Mouse (Mus musculus) kidney, adult 18-20 months (tissue): ENCODE results near the gene Nebl.

Experiments
- DNase-seq: peaks from one replicate; pipeline ENCODE4 v3.0.0; 2021

Gene Nebl

DNA sequence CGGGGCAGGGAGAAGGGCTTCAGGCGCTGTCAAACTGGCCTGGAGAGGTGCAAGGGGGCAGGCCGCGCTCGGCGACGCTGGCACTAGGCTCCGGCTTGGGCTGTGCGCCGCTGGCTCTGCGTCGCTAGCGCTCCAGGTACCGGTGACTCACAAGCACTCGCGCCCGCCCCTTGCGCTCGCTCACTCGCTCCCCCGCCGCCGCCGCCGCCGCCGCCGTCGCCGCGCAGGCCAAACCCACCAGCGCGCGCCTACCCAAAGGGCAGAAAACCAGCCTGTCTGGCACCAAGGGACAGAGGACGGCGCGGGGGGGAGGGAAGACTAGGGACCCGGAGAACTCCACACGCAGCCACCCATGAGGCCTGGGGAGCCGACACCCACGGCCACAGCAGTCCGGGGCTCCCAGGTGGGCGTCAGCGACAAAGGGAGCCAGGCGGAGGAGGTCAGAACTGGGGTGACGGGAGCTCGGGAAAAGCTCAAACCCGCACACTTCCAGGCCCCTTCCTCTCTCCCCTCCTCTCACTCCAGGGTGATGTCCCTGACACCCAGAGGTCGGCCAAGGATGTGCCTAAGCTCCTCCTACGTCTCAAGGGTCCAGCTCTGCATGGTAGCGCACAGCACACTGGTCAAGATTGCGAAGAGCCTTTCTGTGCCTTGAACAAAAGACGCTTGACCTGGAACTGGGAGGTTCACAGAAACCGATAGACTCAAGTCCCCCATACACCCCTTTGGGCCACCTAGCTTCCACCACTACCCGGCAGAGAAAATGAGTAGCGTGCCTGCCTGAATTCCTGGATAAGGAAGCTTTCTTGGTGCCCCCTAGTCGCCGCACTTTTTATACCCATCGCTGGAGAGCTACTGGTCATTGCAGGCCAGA is at the start of gene Nebl:
Gene Nebl, minus strand, starts transcription at position 508 of the 874 bp plus-strand sequence.
- no peak for DNase-seq

DNA sequence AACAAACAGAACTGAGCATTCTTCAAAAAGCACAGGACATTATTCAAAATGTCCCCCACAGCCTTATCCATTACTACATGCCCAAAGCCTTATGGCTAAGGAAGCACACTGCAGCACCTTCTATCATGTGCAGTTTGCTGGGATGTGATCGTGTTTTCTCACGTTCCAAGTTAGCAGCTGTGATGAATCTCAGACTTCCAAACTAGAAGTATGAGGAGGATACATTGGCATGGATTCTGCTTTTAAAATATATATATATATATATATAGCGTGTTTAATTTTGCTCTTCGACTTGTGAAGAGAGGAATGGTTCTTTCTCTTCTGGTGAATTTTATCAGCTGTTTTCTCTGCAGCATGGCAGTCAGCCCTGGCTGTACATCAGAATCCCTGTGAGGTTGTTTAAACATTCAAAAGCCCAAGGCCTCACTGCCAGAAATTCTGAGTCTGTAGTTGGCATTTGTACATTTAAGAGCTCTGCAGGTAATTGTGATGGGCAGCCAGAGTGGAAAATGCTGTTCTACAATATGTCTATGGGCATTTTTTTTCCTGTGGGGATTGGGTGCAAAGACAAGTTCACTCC is 39.1 kb upstream of the Nebl start:
- DNase-seq: no peak

- DNase-seq: no peak
Observed at GRCm38 (mm10) chr2:17769242-17769755, 38.0 kb upstream of the Nebl start.

- no peak for DNase-seq
Observed at GRCm38 (mm10) chr2:17756271-17756670, 25.0 kb upstream of the Nebl start.

GRCm38 (mm10) chr2:17742051-17742763 is 10.9 kb upstream of the Nebl start:
- no peak for DNase-seq

GRCm38 (mm10) chr2:17741555-17741954 is 10.3 kb upstream of the Nebl start:
- DNase-seq: no peak

GRCm38 (mm10) chr2:17740454-17740853 is 9.2 kb upstream of the Nebl start:
- no peak for DNase-seq

DNA sequence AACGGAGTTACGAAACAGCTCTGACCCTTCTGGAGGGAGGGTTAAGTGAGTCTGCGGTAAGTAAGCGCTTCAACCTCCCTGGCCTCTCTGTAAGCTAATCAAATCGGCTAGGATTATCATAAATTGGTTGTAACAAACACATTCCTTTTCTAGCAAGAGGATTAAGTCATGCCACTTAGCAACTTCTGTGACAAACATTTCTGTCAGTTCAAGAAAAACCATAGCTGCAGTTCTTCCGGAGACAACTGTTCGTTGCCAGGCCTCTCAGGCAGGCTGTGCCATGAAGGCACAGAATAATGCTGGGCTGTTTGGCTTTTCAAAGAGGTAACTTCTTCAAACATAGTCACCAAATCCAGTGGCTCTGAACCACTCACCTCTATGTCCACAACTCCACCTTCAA is 946 bp upstream of the Nebl start:
- DNase-seq: no peak

- DNase-seq: no peak
Observed at GRCm38 (mm10) chr2:17731831-17732200, 552 bp upstream of the Nebl start.

DNA sequence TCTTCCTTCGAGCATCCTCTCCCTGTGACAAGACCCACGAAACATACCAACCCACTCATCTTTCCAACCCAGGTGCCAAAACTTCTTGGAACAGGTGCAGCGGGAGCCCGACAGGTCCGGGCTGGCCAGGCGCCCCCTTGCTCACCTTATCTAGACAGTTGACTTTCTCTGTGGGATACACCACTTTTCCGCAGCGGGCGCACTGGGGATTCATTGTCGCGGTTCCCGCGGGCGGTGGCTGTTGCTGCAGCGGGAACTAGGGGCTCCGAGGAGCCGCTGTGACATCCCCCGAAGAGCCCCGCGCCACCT is 662 bp downstream of the Nebl start:
- DNase-seq: no peak

GRCm38 (mm10) chr2:17729770-17730647 is 1.3 kb downstream of the Nebl start:
- DNase-seq: no peak

DNA sequence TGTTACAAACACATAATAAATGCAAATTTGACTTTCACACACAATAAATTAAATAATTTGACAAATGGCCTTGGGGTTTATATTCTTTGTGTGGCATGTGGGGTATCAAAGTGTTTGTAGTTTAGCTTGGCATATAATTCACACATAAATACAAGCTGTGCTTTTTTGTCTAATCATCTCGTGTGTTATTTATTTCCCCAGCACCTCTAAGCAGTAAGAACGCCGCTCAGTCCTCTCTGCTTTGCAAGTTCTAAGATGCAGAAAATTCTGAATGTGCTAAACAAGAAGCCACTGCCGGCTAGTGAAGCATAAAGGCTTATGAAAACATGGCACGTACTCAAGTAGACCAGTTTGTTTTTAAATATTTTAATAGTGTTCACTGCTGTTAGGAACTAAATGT is 6.9 kb downstream of the Nebl start:
- no peak for DNase-seq

DNA sequence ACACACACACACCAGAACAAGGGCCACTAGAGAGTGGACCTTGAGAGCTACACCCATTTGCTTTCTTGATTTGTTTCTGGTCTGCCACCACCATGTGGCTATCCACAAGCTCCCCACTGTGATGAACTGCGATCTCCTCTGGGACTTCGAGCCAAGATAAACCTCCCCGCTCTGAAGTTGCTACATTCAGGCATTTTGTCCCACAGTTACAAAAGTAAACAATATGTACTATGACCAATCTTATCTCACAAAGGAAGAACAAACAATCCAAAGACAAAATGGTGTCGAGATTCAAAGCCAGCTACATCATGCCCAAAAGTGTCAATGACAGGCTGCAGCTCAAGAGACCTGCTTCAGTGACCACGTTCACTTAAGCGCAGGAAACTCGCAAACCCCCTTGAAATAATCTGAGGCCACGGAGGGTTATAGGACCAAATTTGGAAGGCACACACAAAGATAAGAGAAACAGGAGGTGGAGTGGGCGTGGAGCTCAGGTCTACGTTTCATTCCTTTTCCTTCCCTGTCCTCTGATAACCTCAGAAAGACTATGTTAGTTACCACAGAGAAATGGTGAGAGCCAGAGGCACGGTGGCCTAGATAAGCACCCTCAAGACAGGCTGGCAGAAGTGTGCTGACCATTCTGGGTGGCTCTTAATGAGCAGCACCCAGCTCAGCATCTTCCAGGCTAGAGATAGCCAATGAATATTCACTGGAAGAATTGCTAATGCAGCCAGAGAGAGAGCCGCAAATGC is 7.8 kb downstream of the Nebl start:
- DNase-seq: no peak

GRCm38 (mm10) chr2:17721177-17721715 is 10.0 kb downstream of the Nebl start:
- DNase-seq: no peak

DNA sequence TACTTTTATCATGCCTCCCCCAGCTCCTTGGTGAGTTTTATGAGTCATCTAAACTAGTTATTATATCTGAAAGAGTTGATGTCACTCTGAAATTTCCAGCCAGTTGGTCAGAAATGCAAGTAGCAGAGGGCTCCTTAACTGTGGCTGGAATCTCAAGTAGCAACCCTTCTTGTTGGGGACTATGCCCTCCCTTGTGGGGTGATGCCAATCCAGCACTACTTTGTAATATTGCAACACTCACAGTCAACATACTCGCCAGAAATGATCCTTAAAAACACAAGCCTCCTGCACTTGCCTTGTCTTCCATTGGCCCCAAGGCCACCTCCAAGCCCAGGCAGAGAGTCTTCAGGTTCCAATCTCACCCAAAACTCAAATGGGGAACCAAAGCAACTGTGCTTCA is 13.0 kb downstream of the Nebl start:
- no peak for DNase-seq

DNA sequence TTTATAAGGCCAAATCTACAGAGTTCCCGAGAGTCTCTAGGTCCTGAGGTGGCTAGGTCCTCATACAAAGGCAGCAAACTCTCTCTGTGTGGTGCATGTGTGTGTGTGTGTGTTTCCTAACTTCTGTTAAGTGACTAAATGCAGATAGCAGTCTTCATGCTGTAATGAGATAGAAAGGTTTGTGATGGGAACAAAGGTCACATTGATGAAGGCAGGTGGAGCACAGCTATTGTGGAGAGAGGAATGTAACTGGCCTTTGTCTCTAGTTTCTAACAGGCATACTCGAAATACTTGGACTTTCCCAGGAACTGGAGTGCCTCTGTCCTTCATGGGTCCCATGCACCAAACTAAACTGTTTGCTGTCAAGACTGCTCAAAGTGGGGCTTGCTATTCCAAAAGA is 14.1 kb downstream of the Nebl start:
- no peak for DNase-seq

- DNase-seq: no peak
Observed at GRCm38 (mm10) chr2:17715149-17715767, 16.0 kb downstream of the Nebl start.

DNA sequence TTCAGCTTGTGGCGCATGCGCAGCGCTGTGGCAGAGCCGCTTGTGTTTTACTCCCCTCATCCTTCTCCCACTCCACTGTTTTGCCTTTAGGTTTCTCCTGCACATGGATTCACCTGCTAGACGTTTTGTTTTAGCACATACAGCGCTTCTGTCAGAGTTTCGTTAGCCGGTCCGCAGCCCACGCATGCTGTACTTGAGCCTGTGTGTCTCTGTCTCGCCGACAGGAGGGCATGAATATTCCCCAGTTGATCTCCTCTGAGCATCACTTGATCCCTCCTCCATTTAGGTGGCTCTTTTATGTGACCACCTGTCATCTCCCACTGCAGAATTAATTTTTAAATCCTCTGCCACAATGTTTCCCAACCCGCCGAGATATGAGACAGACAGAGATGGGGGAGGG is 16.6 kb downstream of the Nebl start:
- no peak for DNase-seq

DNA sequence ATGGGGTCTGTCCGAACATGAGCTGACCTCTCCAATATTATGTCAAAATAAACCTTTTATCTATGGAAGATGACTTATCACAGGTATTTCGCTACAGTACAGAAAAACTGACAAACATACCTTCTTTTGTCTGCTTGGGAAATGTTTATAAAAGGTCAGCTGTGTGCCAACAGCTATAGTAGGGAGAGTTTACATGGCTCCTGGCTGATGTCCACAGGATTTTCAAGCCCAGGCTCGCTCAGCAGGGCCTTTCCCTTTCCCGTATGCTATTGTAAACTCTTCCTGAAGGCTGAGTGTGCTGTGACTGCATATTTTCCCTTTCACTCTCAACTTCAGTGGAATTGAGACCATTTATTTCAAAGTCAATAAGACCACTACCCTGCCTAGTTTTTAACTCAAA is 17.1 kb downstream of the Nebl start:
- no peak for DNase-seq

DNA sequence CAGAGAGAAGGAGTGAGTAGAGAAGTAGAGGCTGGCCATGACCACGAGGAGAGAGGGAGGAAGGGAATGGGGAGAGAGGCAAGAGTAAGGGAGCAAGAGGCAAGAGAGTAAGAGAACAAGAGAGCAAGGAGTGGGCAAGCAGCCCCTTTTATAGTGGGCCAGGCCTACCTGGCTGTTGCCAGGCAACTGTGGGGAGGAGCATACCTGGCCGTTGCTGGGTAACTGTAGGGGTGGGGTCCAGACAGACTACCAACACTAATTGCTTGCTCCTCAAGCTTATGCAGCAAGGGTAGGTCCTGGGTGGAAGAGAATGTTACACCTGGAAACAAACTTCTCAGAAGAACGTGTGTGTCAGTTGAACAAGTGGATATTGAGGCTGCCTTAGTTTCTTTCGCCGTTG is 20.0 kb downstream of the Nebl start:
- no peak for DNase-seq

GRCm38 (mm10) chr2:17710083-17710482 is 21.2 kb downstream of the Nebl start:
- no peak for DNase-seq
